Mouse (Mus musculus): ENCODE measurements around the gene Ppig. TPM values are rescaled to one million over a fixed set of nuclear protein-coding genes. Genes with fewer than 3 reads are reported as not detected.

Ppig gene
- total and polyA plus RNA-seq, 2 experiments from 2014 or later: 18.7 to 125 TPM

DNA sequence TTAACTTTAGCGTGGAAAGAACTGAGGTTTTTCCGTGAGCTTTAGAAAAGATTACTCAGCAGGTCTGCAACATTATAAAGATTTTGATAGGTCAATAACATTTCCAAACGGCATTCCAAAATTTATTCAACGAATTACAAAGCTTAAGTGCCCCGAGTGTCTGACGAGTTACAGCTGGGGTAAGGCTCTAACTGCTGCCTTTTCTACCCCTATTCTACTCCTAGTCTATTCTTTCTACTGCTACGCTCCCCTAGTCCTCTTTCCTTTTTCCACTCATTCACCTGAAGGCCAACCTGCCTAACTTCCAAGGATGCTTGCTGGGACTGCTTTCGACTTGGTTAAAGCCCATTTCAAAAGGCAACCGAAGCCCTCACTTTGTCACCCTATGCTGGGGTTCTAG lies 66.6 kb downstream of the Ppig start:
- H3K4me1 ChIP-seq (ENCODE audit: insufficient read depth): no peaks in the 10 kb centered on the region
- H3K27me3 ChIP-seq (ENCODE audit: insufficient read depth, low read length): no peaks in the 10 kb centered on the region
- peak overlapping the region; percentile 74 for H3K4me2 ChIP-seq (ENCODE audit: low read depth)
- peak; percentile 25; the same call in 1 of the 2 replicates for ATAC-seq
- H3K27ac ChIP-seq (ENCODE audit: low read depth, low read length): peak overlapping the region; percentile 89; the same call in 1 of the 2 replicates
- WGBS: 21% methylated on average over 9 of the region's 9 CpGs
- no peak for DNase-seq
- H3K36me3 ChIP-seq (ENCODE audit: insufficient read depth): 0 out of 2 replicates have a peak, but pooled peaks cover 4% of the 10 kb centered on the region
- no peaks in the 10 kb centered on the region for H3K9me3 ChIP-seq (ENCODE audit: low read length)
- H3K4me3 ChIP-seq (ENCODE audit: low read depth, low read length): peak overlapping the region; percentile 60
- no peak for TF ChIP-seq CTCF (IDR thresholded peaks at IDR 0.05; ENCODE audit: low read depth)
- H3K9ac ChIP-seq: peak overlapping the region; percentile 63

GRCm38 (mm10) chr2:69789429-69790069 lies 67.2 kb downstream of the Ppig start, which contains the start of the genes Ccdc173 and Phospho2:
TSS of gene Ccdc173 (minus strand) at chr2:69789575.
TSS of gene Phospho2 (plus strand) at chr2:69789623.
- Histone ChIP-seq H3K4me3 (ENCODE audit: low read depth, low read length) (peak within 1 kb of the TSS; percentile 60), H3K9ac (peak within 1 kb of the TSS; percentile 63), H3K4me2 (ENCODE audit: low read depth) (peak within 1 kb of the TSS; percentile 74), H3K4me1 (ENCODE audit: insufficient read depth) (no peaks in the 10 kb centered on the region), H3K9me3 (ENCODE audit: low read length) (no peaks in the 10 kb centered on the region), H3K27ac (ENCODE audit: low read depth, low read length) (peak within 1 kb of the TSS; percentile 89), H3K36me3 (ENCODE audit: insufficient read depth) (0 out of 2 replicates have a peak, but pooled peaks cover 4% of the 10 kb centered on the region), H3K27me3 (ENCODE audit: insufficient read depth, low read length) (no peaks in the 10 kb centered on the region)
- no peak for TF ChIP-seq CTCF (IDR thresholded peaks at IDR 0.05; ENCODE audit: low read depth)
- peak; percentile 97 for ATAC-seq
- peak; percentile 98 for DNase-seq
- WGBS: 3% methylated on average over 48 of the region's 48 CpGs

DNA sequence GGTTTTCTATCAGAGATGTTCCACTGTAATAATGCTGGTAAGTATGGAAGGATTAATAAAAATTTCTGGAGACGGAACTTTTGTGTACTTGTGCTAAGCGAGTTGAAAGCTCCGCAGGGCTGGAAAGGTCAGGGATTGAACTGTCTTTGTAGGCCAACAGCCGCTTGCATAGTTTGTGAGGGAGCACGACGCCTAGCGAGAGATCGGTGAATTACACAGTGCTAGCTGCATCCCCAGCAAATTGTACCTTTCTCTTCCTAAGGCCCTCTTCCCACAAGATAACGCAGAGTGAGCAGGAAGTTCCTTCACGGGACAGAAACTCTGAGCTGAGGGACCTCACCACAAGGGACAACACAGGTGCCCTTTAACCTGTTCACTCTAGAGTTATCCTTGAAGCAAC lies 67.9 kb downstream of the Ppig start:
- WGBS: 2% methylated on average over 10 of the region's 10 CpGs
- ATAC-seq (peak; percentile 25; the same call in 1 of the 2 replicates), DNase-seq (peak; percentile 83)
- H3K4me2 ChIP-seq (ENCODE audit: low read depth): peak overlapping the region; percentile 74
- H3K27ac ChIP-seq (ENCODE audit: low read depth, low read length): peak overlapping the region; percentile 89; the same call in 1 of the 2 replicates
- TF ChIP-seq CTCF (IDR thresholded peaks at IDR 0.05; ENCODE audit: low read depth): peak; percentile 81
- no peaks in the 10 kb centered on the region for H3K27me3 ChIP-seq (ENCODE audit: insufficient read depth, low read length)
- no peaks in the 10 kb centered on the region for H3K4me1 ChIP-seq (ENCODE audit: insufficient read depth)
- H3K36me3 ChIP-seq (ENCODE audit: insufficient read depth): peaks cover 6% of the 10 kb centered on the region; the same call in 1 of the 2 replicates
- H3K9ac ChIP-seq: peak overlapping the region; percentile 63; the same call in 1 of the 2 replicates
- H3K4me3 ChIP-seq (ENCODE audit: low read depth, low read length): peak overlapping the region; percentile 60
- no peaks in the 10 kb centered on the region for H3K9me3 ChIP-seq (ENCODE audit: low read length)

DNA sequence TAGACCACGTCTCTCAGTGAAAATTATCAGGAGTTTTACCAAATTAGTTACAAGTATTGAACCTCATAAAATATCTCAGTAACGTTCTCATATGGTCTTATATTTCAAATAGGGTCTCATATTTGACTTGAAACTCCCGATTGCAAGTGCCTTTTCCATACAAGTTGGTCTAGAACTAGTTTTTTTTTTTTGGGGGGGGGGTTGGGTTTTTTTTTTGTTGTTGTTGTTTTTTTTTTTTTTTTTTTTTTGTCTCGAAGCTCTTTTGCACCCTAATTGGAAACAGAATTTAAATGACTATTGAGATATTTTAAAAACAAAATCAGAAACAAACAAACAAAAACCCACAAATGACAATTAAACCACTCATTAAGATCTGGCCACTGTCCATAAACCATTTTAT lies 68.4 kb downstream of the Ppig start:
- no peaks in the 10 kb centered on the region for H3K27me3 ChIP-seq (ENCODE audit: insufficient read depth, low read length)
- WGBS: 70% methylated on average over 4 of the region's 4 CpGs
- H3K9ac ChIP-seq: no peak overlapping the region
- H3K27ac ChIP-seq (ENCODE audit: low read depth, low read length): no peak overlapping the region
- DNase-seq: no peak
- H3K9me3 ChIP-seq (ENCODE audit: low read length): no peaks in the 10 kb centered on the region
- peak overlapping the region; percentile 74 for H3K4me2 ChIP-seq (ENCODE audit: low read depth)
- peaks cover 11% of the 10 kb centered on the region; the same call in 1 of the 2 replicates for H3K36me3 ChIP-seq (ENCODE audit: insufficient read depth)
- H3K4me3 ChIP-seq (ENCODE audit: low read depth, low read length): 0 out of 2 replicates have a peak overlapping the region, but pooled peaks have one; percentile 60
- no peak for ATAC-seq
- no peak for TF ChIP-seq CTCF (IDR thresholded peaks at IDR 0.05; ENCODE audit: low read depth)
- no peaks in the 10 kb centered on the region for H3K4me1 ChIP-seq (ENCODE audit: insufficient read depth)

GRCm38 (mm10) chr2:69802911-69803312 lies 80.6 kb downstream of the Ppig start:
- ATAC-seq: no peak
- TF ChIP-seq CTCF (IDR thresholded peaks at IDR 0.05; ENCODE audit: low read depth): peak; percentile 52
- no peaks in the 10 kb centered on the region for H3K9me3 ChIP-seq (ENCODE audit: low read length)
- H3K36me3 ChIP-seq (ENCODE audit: insufficient read depth): no peaks in the 10 kb centered on the region
- H3K27ac ChIP-seq (ENCODE audit: low read depth, low read length): no peak overlapping the region
- H3K27me3 ChIP-seq (ENCODE audit: insufficient read depth, low read length): no peaks in the 10 kb centered on the region
- 67% methylated on average over 5 of the region's 5 CpGs for WGBS
- H3K9ac ChIP-seq: no peak overlapping the region
- H3K4me3 ChIP-seq (ENCODE audit: low read depth, low read length): no peak overlapping the region
- H3K4me1 ChIP-seq (ENCODE audit: insufficient read depth): no peaks in the 10 kb centered on the region
- H3K4me2 ChIP-seq (ENCODE audit: low read depth): no peak overlapping the region
- DNase-seq: peak; percentile 10

Other genes with a start within 250 kb of the Ppig start
- gene Lrp2, start 136.5 kb upstream of the Ppig start, total RNA-seq (2014; rRNA removed): 0.62 and 1.3 TPM in 2 replicates
- 0.04 and 0.15 TPM in 2 replicates for gene Lrp2, start 136.5 kb upstream of the Ppig start, polyA plus RNA-seq (2015; fragmentation: Nextera tagmentation; extraction: Ambion mirVana)
- gene Bbs5, start 75.4 kb upstream of the Ppig start, total RNA-seq (2014; rRNA removed): 22.7 and 34.4 TPM in 2 replicates
- 17.9 and 23.4 TPM in 2 replicates for gene Bbs5, start 75.4 kb upstream of the Ppig start, polyA plus RNA-seq (2015; fragmentation: Nextera tagmentation; extraction: Ambion mirVana)
- 0.10 and 0.15 TPM in 2 replicates for gene Klhl41, start 52.4 kb upstream of the Ppig start, total RNA-seq (2014; rRNA removed)
- gene Klhl41, start 52.4 kb upstream of the Ppig start, polyA plus RNA-seq (2015; fragmentation: Nextera tagmentation; extraction: Ambion mirVana): 0.10 and 0.13 TPM in 2 replicates
- gene Fastkd1, start 9.0 kb upstream of the Ppig start, total RNA-seq (2014; rRNA removed): 21.3 and 24.4 TPM in 2 replicates
- gene Fastkd1, start 9.0 kb upstream of the Ppig start, polyA plus RNA-seq (2015; fragmentation: Nextera tagmentation; extraction: Ambion mirVana): 8.8 and 12.7 TPM in 2 replicates
- 1.3 and 2.8 TPM in 2 replicates for gene Ccdc173, start 67.0 kb downstream of the Ppig start, total RNA-seq (2014; rRNA removed)
- 1.2 and 1.4 TPM in 2 replicates for gene Ccdc173, start 67.0 kb downstream of the Ppig start, polyA plus RNA-seq (2015; fragmentation: Nextera tagmentation; extraction: Ambion mirVana)
- 39.2 and 40.8 TPM in 2 replicates for gene Phospho2, start 67.1 kb downstream of the Ppig start, total RNA-seq (2014; rRNA removed)
- 29.8 and 32.3 TPM in 2 replicates for gene Phospho2, start 67.1 kb downstream of the Ppig start, polyA plus RNA-seq (2015; fragmentation: Nextera tagmentation; extraction: Ambion mirVana)
- gene Klhl23, start 99.4 kb downstream of the Ppig start, total RNA-seq (2014; rRNA removed): 163 and 199 TPM in 2 replicates
- 43.0 and 87.2 TPM in 2 replicates for gene Klhl23, start 99.4 kb downstream of the Ppig start, polyA plus RNA-seq (2015; fragmentation: Nextera tagmentation; extraction: Ambion mirVana)
- gene Ssb, start 139.0 kb downstream of the Ppig start, total RNA-seq (2014; rRNA removed): 130 and 152 TPM in 2 replicates
- gene Ssb, start 139.0 kb downstream of the Ppig start, polyA plus RNA-seq (2015; fragmentation: Nextera tagmentation; extraction: Ambion mirVana): 287 and 316 TPM in 2 replicates
- gene Mettl5, start 163.1 kb downstream of the Ppig start, total RNA-seq (2014; rRNA removed): 12.5 and 13.0 TPM in 2 replicates
- gene Mettl5, start 163.1 kb downstream of the Ppig start, polyA plus RNA-seq (2015; fragmentation: Nextera tagmentation; extraction: Ambion mirVana): 30.5 and 32.3 TPM in 2 replicates
- 42.9 and 53.9 TPM in 2 replicates for gene Ubr3, start 174.7 kb downstream of the Ppig start, total RNA-seq (2014; rRNA removed)
- 7.7 and 10.9 TPM in 2 replicates for gene Ubr3, start 174.7 kb downstream of the Ppig start, polyA plus RNA-seq (2015; fragmentation: Nextera tagmentation; extraction: Ambion mirVana)

Measured in forebrain, postnatal 0 days (tissue).